Mouse (Mus musculus): ENCODE data around the gene Gm7534.
A peak's percentile ranks its signal among the peaks of the same experiment; 100 is the strongest.
"Not testable (repeated sequence)": the region's sequence is repeated elsewhere in the genome, so short reads cannot be mapped to it uniquely, and the experiment has no call there.

The Gm7534 gene

DNA sequence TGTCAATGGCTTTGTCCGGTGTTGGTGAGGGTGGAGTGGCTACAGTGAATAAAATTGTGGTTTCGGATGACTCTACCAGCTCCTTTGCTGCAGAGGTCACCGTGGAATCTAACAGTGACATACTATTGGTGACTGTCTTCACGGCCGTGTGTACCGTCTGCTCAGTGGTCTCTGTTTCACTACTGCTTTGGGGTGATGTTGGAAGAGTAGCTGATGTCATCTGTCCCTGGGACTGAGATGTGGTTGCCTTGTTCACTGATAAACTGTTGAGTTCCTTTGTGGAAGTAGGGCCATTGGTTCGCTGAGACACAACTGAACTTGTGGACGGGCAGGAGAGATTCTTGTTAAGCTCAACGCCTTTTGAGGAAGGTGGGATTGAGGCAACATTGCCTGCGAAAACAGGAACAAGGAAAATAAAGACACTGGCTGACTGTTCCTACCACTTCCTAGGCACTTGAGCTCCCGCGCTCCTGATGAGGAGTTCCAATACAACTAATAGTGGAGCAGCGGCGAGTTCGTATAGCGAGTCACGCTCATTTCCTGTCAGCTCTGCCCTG, 614 bp upstream of the Gm7534 start:
- no peak for DNase-seq (ENCODE audit: low spot score)

DNA sequence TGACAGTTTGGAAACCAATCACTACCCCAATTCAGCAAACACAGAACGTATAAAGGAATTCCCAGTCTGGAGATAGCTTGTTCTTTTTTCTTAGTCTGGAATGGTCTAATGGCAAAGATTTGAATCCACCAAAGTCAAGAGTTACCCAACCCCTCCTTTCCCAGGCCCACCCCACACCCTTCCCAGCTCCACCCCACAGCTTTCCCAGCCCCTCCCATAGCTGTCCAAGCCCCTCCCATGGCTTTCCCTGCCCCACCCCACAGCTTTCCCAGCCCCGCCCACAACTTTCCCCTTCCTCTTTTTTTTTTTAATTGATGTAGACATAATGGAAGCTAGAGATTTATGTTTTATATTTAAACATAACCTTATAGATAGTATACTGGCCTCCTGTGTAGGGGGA, 3.4 kb downstream of the Gm7534 start:
- no peak for DNase-seq (ENCODE audit: low spot score)

DNA sequence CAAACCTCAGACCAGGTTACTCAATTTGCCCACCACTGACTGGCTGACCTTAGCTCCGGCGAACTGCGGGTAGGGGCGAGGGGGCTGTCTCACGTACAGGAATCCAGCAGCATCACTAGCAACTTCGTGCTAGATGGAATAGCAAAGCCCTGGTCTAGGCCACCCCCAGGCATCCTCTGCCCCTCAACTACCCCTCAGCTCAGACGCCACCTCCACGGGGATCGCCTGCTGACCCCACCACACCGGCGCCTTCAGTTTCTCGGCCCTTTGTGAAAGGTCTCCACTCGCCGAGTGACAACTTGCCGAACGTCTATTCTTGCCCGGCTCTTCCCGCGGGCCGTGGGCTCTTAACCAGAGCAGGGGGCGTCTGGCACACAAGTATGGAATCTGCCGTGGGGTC, 16.5 kb downstream of the Gm7534 start:
- no peak for DNase-seq (ENCODE audit: low spot score)

DNA sequence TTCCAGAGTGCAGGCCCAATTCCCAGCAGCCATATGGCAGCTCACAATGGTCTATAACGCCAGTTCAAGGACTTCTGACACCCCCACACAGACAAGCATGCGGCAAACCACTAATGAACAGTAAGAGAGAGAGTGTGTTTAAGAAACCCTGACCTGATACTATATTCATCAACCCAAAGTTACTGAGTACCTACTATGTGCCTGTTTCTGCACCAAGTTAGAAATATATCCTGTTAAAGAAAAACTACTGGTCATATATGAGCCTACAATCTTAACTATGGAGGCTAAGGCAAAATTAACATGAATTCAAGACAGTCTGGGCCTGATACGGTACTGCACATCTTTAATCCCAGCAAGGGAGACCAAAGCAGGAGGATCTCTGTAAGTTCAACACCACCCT, 17.2 kb downstream of the Gm7534 start:
- no peak for DNase-seq (ENCODE audit: low spot score)

DNA sequence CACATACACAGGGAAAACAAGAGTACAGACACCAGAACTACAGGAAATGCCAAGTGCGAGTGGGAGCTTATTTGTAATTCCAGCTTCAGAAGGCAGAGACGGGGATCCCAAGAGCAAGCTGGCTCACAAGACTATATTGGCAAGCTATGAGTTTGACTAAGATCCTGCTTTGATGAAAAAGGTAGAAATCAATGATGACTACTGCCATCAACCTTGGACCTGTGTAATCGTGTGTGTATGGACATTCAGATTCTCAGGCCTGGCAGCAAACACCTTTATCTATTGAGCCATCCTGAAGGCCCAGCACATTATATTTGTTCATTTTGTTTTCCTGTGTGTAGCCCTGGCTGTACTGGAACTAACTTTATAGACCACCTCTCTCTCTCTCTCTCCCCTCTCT, 19.1 kb downstream of the Gm7534 start:
- no peak for DNase-seq (ENCODE audit: low spot score)

DNA sequence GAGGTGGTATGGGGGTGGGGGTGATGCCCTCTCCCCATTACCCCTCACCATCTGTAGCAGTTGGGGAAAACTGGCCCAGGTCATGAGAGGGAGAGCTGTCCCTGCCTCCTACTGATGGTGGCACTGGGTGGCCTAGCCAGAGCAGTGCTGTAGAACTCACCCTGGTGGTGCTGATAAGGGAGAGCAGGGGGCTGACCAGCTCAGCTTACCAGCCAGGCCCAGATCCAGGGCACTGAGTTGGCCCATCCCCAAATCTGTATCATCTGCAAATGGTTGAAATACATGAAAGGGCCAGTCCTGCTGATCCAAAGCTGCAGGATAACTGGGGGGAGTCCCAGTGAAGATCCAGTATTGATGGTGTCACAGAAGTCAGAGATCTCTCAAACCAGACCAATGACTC, 21.0 kb downstream of the Gm7534 start:
- DNase-seq (ENCODE audit: low spot score), result peak; percentile 51

DNA sequence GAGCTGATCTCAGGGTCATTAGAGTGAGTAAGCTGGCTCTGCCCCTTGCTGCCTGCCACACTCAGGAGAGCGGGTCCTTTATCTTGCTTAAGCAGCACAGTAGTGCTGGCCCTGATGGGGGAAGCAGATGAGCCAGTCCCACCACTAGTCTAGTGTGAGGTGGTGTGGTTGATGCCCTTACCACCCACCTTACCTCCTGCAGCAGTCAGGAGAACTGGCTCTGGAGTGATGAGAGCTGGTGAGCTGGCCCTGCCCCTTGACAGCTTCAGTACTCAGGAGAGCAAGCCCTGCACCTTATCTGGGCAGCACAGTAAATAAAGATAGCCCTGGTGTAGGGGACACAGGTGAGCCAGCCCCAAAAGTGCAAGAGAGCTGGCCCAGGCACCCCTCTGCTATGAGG, 21.7 kb downstream of the Gm7534 start:
- DNase-seq (ENCODE audit: low spot score), result no peak

DNA sequence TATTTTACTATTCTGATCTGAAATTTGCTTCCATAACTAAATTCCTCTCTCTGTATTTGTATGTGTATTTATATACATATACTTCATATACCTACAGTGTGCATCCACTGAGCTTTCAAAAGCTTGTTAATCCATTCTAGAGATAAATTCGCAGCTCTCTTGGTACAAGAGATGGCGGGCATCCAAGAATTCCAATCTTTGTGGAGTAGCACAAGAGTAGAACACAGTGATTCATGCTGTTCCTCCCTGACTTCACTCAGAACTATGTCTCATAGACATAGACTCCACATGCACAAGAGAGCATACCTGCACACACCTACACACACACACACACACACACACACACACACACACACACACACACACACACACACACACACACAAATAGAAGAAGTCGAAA, 30.4 kb downstream of the Gm7534 start:
- DNase-seq (ENCODE audit: low spot score), result no peak

DNA sequence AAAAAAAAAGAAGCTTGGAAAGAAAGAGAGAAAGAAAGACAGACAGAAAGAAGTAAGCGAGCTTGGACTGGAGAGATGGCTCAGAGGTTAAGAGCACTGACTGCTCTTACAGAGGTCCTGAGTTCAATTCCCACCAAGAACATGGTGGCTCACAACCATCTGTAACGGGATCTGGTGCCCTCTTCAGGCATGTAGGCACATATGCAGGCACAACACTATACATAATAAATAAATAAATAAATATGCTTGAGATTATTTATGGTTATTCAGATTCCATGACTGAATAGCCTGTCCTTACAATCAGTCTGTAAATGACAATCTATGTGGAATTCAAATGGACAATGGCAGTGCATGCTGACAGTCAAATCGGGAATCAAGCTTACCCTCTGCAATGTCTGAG, 35.9 kb downstream of the Gm7534 start:
- no peak for DNase-seq (ENCODE audit: low spot score)

DNA sequence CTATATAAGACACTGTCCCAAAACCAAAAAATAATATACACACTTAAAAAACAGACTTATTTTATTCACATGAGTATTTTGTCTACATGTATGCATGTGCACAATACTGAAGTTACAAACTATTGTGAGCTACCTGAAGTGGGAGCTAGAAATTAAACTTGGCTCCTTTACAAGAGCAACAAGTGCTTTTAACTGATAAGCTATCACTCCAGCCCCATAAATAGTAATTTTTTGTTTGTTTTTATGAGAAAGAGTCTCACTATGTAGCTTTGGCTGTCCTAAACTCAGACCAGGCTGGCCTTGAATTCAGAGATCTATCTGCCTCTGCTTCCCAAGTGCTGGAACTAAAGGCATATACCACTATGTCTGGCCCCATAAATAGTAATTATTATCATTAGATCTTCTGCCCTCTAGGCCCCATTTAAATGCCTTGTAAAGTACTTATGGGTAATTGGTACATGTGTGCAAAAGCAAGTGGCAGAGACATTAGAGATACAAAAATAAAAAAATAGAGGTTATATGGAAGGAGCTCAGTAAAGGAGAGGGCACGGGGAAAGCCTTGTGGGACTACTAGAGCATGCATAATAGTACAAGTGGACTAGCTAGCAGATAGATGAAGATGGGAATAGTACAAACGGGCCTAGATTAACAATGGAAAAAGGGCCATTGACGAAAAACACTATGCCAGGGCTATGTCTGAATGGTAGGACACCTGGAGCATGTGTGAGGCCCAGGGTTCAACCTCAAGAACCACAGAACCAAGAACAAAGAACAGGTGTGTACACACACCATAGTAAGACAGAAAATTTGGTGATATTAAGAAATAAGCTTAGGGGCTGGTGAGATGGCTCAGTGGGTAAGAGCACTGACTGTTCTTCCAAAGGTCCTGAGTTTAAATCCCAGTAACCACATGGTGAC, 37.0 kb downstream of the Gm7534 start:
- DNase-seq (ENCODE audit: low spot score), result no peak

DNA sequence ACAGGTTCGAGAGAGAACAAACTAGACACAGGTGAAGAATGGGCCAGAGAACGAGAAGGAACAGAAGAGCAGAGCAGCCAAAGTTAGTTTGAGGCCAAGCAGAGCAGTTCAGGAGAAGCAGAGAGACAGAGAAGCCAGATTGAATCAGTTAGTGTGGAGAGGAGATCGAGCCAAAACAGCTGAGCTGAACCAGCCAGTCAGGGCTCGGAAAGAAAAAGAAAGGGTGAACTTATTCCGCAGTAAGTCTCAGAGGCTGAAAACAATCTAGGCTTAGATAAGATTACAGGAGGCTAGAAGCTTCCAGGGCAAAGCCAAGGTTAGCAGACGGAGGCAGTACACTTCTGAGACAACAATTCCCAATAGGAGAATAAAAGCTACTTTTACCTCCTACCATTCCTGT, 37.8 kb downstream of the Gm7534 start:
- no peak for DNase-seq (ENCODE audit: low spot score)

DNA sequence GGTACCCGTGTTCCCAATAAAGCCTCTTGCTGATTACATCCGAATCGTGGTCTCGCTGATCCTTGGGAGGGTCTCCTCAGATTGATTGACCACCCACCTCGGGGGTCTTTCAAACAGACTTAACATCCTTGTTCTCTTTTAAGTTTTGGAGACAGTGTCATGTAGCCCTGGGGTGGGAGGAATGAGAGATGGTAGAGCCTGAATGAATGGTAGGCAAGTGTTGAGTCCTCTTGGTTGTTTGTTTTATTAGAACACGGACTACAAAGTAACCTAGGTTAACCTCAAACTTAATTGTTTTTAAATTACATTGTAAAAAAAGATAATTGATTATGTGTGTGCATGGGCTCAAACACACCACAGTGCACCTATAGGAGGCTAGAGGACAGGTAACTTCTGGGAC, 38.2 kb downstream of the Gm7534 start:
- no peak for DNase-seq (ENCODE audit: low spot score)

DNA sequence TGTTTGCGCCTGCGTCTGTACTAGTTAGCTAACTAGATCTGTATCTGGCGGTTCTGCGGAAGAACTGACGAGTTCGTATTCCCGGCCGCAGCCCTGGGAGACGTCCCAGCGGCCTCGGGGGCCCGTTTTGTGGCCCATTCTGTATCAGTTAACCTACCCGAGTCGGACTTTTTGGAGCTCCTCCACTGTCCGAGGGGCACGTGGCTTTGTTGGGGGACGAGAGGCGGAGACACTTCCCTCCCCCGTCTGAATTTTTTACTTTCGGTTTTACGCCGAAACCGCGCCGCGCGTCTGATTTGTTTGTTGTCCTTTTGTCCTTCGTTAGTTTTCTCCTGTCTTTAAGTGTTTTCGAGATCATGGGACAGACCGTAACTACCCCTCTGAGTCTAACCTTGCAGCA, 42.7 kb downstream of the Gm7534 start:
- DNase-seq (ENCODE audit: low spot score), result not testable (repeated sequence)

DNA sequence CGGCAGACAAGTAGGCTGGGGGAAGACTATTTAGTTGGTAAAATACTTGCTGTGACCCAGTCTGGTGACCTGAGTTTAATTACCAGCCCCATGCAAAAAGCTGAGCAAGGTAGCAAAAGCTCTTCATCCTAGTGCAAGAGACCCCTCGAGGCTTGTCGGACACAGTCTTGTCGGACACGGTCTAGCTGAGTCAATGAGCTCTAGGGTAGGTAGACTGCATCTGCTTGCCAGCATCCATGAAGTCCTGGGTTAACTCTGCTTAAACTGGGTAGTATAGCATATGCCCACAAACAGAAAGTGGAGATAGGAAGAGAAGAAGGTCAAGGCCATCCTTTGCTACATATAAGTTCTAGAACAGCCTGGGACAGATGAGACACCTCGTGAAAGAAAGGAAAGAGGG, 44.0 kb downstream of the Gm7534 start:
- no peak for DNase-seq (ENCODE audit: low spot score)

DNA sequence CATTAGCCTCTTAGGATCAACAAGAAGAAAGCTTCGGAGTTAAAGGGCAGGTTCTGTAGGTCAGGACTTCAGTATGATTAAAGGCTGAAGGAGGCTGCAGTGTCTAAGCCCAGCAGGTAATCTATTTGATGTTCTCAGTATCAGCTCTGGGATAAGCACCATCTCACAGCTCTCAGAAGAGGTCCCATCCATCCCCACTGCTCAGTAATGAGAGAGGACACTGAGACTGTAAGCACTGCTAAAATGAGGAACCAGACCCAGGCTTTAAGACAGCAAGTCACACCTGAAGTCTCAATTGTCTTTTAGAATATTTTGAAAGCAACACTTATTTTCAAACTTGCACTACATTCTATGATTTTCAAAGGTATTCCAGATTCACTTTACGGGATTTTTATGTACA, 45.2 kb downstream of the Gm7534 start:
- DNase-seq (ENCODE audit: low spot score), result no peak

DNA sequence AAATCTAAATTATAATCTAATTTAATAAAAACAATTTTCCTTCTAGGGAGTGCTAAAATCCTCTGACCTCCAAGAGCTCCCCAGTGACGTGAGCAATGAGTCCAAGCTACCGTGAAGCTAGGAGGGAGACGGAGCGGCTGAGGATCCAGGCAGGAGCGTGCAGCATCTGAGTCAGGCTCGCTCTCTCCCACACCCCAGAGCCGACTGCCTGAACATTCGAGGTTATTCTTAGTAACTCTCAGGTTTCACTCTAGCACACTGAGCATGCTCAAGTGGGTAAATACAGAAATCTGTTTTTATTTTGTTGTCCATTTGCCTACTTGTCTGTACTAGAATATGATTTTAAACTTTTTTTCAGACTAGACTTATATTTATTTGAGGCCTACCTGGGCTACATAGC, 46.1 kb downstream of the Gm7534 start:
- DNase-seq (ENCODE audit: low spot score), result no peak

DNA sequence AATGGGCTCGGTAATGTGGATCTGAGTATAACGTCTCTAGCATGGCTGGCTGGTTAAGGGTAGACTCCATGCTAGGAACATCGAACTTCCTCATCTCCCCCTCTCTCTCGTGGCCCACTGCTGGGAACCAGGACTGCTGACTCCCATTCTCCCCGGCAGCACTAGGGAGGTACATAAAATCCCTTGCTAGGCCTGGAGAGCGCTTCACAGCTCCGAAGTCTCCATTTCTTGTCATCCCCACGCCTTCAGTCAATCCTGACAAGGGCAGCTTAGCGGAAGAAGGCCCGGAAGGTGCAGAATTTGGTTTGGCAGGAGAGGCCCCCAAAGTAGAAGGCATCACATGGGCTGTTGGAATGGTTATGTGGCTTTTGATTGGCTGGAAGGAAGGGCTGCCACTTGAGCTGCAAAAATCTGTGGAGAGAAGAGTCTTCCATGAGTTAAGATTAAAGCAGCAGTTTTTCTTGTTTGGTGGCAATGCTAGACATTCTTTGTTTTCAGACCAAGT, 46.8 kb downstream of the Gm7534 start:
- DNase-seq (ENCODE audit: low spot score), result no peak

DNA sequence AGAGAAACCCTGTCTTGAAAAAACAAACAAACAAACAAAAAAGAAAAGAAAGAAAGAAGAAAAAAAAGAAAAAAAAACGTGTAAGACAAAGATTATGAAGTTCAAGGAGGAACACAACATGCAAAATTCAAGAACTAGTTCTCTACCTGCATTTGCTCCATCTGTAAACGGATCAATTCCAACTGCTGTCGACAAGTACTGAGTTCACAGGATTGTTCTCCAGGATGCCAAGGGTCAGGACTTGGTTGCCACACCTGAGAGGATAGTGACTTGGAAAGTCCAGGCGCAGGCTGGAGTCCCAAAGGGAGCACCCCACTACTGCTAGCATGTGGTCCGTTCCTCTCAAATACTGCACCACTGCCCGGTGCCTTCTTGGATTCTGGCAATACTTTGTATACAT, 47.3 kb downstream of the Gm7534 start:
- no peak for DNase-seq (ENCODE audit: low spot score)

DNA sequence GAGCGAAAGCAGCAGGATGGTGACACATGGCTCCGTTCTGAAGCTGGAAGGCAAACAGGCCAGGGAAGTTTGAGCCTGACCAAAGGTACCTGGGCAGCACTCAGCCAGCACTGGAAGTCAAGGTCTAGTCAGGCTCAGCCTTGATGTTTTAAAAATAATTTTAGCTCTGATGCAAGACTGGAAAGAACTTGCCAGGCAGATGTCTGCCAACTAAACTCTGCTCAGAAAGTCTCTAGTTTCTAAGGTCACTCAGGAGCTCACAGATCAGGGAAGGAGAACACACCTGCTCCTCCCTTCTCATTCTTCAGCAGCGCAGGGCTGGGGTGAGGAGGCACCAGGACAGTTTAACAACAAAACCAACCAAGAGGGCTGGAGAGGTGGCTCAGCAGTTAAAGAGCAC, 48.5 kb downstream of the Gm7534 start:
- no peak for DNase-seq (ENCODE audit: low spot score)

DNA sequence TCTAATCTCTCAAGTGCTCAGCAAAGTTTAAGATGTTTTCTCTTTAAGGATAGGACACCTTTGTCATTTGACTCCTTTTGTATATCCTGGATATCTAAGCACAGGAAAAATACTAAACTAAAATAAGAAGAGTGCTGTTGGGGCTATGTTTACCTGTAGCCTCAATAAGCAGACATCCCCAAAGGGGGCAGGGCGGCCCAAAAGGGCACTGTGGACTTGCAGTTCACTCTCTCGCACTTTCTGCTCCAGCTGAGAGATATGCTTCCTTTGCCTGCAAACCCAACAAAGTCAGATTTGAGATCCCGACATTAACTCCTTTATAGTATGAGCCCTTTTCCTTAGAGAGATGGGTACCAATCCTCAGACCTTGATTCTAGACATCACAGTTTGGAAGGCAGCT, 49.1 kb downstream of the Gm7534 start:
- DNase-seq (ENCODE audit: low spot score), result no peak

DNA sequence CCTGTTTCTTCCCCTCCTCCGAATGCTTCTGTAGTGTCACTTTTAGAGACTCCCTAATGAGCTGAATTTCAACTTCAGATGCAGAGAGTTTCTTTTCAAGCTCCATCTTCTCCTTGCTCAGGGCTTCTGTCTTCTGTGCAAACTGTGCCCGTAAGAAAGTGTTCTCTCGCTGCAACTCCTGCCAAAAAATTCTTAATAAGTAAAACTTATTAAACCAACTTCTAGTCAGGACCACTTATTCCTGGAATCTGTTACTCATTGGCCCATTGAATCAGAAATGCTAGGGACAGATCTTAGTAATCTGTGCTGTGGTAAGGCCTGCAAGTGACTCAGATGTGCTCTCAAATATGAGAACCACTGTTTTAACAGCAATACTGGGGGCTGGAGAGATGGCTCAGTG, 50.7 kb downstream of the Gm7534 start:
- no peak for DNase-seq (ENCODE audit: low spot score)

DNA sequence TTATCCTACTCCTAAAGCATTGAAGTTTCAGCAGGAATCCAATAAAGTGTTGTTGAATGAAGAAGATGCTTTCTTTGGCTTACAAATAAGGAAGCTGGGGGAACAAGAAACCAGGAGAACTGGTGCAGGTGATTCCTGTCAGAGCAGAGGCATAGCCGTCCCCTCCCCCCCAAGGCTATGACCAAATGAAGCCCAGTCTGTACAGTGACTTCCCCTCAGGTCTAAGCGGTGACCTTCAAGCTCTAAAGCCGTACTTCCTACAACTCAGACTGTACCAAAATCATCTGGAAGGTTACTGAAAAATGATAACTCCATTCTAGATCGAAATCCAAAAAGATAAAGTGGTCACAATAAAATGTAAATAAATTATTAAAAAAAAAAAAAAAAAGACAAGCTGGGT, 53.4 kb downstream of the Gm7534 start:
- DNase-seq (ENCODE audit: low spot score), result no peak

DNA sequence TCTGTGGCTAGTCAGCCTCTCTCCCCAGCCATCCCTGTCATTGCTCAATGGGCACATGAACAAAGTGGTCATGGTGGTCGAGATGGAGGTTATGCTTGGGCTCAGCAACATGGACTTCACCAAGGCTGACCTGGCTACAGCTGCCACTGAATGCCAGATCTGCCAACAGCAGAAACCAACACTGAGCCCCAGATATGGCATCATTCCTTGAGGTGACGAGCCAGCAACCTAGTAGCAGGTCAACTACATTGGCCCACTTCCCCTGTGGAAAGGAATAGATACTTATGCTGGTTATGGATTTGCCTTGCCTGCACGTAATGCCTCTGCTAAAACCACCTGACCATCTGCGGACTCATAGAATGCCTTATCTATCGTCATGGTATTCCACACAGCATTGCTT, 58.5 kb downstream of the Gm7534 start:
- not testable (repeated sequence) for DNase-seq (ENCODE audit: low spot score)
